Mouse (Mus musculus) cerebellum, adult 2 months (tissue): Measurements from ENCODE around the gene Eif4e1b. TPM values are rescaled to one million over a fixed set of nuclear protein-coding genes. Genes with fewer than 3 reads are reported as not detected.

Experiments
- DNase-seq, 2 experiments: peaks; one replicate each; pipeline ENCODE4 v3.0.0; 2021
- H3K27ac ChIP-seq: fragments of 200-500 bp; 2 replicates; pipeline ENCODE4 v1.5.1; 2012; ENCODE audit warnings: low read length, control low read depth, inconsistent platforms; ENCODE audit not compliant: insufficient read depth
- H3K27me3 ChIP-seq: fragments of 200-500 bp; 2 replicates; pipeline ENCODE4 v1.6.1; 2012; ENCODE audit warnings: inconsistent platforms, mild to moderate bottlenecking, low read length, moderate library complexity; ENCODE audit not compliant: control insufficient read depth, insufficient read depth
- H3K4me1 ChIP-seq: fragments of 200-500 bp; 2 replicates; pipeline ENCODE4 v1.6.1; 2011; ENCODE audit warnings: low read length; ENCODE audit not compliant: control insufficient read depth, insufficient read depth
- H3K4me3 ChIP-seq: fragments of 200-500 bp; replicated peaks from 2 replicates; pipeline ENCODE3; 2011; ENCODE audit warnings: mild to moderate bottlenecking, low read depth, low read length, control low read depth; ENCODE audit not compliant: insufficient read depth
- CTCF ChIP-seq: fragments of 200-500 bp; IDR thresholded peaks from 2 replicates; pipeline ENCODE4 v1.5.1; 2011; ENCODE audit warnings: low read depth, mild to moderate bottlenecking, control low read depth, low read length, moderate library complexity, borderline replicate concordance; ENCODE audit not compliant: insufficient read depth
- POLR2A ChIP-seq: fragments of 200-500 bp; IDR thresholded peaks from 2 replicates; pipeline ENCODE4 v1.6.1; 2011; ENCODE audit warnings: low read length, control low read depth, borderline replicate concordance; ENCODE audit not compliant: insufficient read depth
- WGBS: fragments of 180-500 bp; shearing (Covaris S2); methylation state at CpG from one replicate; pipeline ENCODE4 v1.1.7; 2018; 5-methylcytosine and 5-hydroxymethylcytosine counted together
- polyA plus RNA-seq: library from polyadenylated mRNA; depleted of rRNA; stranded (reverse); fragments of >200 nt; gene quantifications from 2 replicates; pipeline ENCODE4 v1.2.3, GENCODE M21; 2012; rRNA removed

The Eif4e1b gene
- polyA plus RNA-seq, 1 experiment = not detected

DNA sequence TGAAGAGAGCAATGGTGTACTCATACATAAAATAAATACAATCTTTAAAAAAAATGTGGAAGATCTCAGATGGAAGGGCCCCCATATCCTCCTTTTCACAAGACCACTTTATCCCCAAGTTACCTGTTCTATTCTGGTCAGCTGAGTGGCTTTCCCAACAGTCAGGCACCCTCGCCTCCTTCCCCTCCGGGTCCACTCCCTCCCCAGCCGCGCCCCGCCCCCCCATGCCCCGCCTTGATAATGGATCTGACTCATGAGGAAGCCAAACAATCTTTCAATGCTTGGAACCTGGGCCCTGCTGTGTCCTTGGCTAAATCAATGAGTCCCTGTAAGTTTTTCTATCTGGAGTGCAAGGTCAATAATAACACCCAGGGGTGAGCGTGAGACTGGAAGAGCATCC lies 44.2 kb downstream of the Eif4e1b start:
- Histone ChIP-seq H3K4me3 (no peak overlapping the region), H3K4me1 (peaks cover 20% of the 10 kb centered on the region), H3K27me3 (no peaks in the 10 kb centered on the region; the same call in 1 of the 2 replicates), H3K27ac (no peak overlapping the region)
- TF ChIP-seq CTCF (no peak), POLR2A (no peak)
- DNase-seq = no peak
- 73% methylated on average over 7 of the region's 7 CpGs for WGBS

DNA sequence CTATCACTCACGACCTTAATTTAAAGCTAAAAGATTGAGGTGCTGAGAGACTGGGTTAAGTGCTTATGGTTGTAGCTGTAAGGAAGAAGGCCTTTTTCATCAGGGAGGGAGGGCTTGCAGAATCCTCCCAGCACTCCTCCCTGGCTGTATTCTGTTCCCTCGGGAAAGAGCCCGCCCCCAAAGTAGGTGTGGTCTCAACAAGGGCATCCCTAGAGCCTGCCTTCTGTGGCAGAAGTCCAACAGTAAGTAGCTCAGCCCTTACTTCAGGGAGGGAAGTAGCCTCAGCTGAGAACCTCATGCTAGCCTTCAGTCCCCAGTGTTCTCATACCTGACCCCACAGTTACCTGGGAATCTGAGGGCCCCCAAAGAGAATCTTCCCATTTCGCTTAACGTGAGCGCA lies 44.7 kb downstream of the Eif4e1b start:
- TF ChIP-seq POLR2A (no peak), CTCF (no peak)
- no peaks in the 10 kb centered on the region; the same call in 1 of the 2 replicates for H3K27me3 ChIP-seq
- H3K4me3 ChIP-seq = no peak overlapping the region
- WGBS = 70% methylated on average over 6 of the region's 6 CpGs
- no peak for DNase-seq
- H3K27ac ChIP-seq = no peak overlapping the region
- H3K4me1 ChIP-seq = peaks cover 16% of the 10 kb centered on the region

DNA sequence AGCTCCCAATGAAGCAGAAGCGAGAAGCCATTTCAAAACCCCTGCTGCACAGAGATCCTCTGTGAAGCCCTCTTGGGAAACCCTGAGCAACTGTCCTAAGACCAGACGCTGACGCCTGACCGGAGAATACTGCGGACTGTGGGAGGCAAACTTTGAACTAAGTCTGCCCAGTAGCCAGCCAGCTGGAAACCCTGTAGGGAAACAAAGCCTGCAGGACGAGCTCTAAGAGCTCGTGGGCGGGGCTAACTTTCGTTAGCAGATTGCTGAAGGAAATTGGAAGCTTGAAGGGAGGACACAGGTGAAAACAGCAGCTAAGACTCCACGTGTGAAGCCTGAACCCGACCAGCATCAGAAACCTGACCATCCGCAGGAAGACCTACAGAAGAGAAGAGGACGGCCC lies 45.7 kb downstream of the Eif4e1b start:
- H3K4me1 ChIP-seq = peaks cover 6% of the 10 kb centered on the region
- TF ChIP-seq POLR2A = no peak
- TF ChIP-seq CTCF = no peak
- no peaks in the 10 kb centered on the region; the same call in 1 of the 2 replicates for H3K27me3 ChIP-seq
- no peak for DNase-seq
- no peak overlapping the region for H3K4me3 ChIP-seq
- H3K27ac ChIP-seq = no peak overlapping the region
- WGBS = 29% methylated on average over 13 of the region's 13 CpGs

DNA sequence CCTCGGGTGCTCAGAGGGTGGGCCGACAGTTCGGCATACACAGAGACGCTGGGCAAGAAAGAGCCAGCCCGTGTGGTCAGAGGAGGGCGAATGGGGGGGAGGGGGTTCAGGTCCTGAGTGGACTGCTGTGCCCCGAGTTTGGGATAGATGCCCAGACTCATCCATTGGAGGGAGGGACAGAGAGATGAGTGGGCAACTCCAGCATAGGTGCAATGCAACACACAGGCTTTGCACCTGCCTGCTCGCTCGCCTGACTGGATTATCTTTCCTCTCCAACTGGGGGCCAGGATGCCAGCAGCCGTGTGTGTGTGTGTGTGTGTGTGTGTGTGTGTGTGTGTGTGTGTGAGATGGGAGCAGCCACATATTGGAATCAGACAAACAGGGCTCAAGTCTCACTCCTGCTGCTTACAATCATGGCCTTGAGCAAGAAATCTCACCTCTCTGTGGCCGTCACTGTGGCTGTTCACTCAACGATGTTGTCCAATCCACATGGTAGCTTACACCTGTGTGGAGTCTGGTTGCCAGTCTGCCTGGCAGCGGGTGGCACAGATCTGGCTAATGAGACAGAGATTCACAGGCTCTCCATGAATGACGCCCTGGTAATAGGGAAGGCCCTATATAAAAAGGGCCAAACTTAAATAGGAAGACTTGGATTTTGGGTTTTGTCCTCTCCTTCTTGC lies 52.7 kb downstream of the Eif4e1b start:
- Histone ChIP-seq H3K27ac (no peak overlapping the region), H3K27me3 (no peaks in the 10 kb centered on the region), H3K4me3 (no peak overlapping the region), H3K4me1 (peaks cover 15% of the 10 kb centered on the region)
- TF ChIP-seq CTCF (no peak), POLR2A (no peak)
- DNase-seq = peak; percentile 34 to 40
- 49% methylated on average over 14 of the region's 14 CpGs for WGBS

- Histone ChIP-seq H3K4me1 (peaks cover 15% of the 10 kb centered on the region), H3K27ac (no peak overlapping the region), H3K27me3 (no peaks in the 10 kb centered on the region), H3K4me3 (no peak overlapping the region)
- 40% methylated on average over 5 of the region's 5 CpGs for WGBS
- peak in 1 of 2 experiments; percentile 8 for DNase-seq
- no peak for TF ChIP-seq CTCF
- no peak for TF ChIP-seq POLR2A
Observed at GRCm38 (mm10) chr13:54837061-54837460, 53.3 kb downstream of the Eif4e1b start.

DNA sequence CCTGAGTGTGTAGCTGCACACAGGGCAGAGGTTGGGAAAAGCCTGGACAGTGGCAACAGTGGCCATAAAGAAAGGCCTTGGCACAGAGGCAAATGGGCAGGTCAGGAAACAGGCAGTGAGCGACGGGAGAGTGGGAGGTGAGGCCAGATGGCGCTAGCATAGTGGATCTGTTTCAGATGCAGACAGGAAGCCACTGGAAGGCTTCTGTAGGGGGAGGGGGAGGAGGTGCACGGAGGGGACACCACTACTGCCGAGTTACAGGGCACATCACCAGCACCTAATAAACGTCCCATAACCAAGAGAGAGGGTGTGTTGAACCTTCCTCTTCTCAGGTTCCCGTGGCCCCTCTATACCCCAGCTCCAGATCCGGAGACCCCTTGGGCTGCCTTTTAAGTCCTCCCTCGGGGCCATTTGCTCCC lies 53.7 kb downstream of the Eif4e1b start:
- Histone ChIP-seq H3K27ac (no peak overlapping the region), H3K27me3 (no peaks in the 10 kb centered on the region), H3K4me3 (no peak overlapping the region), H3K4me1 (peaks cover 15% of the 10 kb centered on the region)
- no peak for TF ChIP-seq CTCF
- no peak for TF ChIP-seq POLR2A
- WGBS = 10% methylated on average over 9 of the region's 9 CpGs
- DNase-seq = peak; percentile 60 to 73

Other genes starting within 250 kb of the Eif4e1b start
- 199 and 212 TPM in 2 replicates for gene 4833439L19Rik, start 218.6 kb upstream of the Eif4e1b start, polyA plus RNA-seq
- 29.4 and 32.0 TPM in 2 replicates for gene Arl10, start 209.0 kb upstream of the Eif4e1b start, polyA plus RNA-seq
- gene Nop16, start 193.9 kb upstream of the Eif4e1b start, polyA plus RNA-seq = 24.4 and 26.4 TPM in 2 replicates
- 290 and 306 TPM in 2 replicates for gene Higd2a, start 193.8 kb upstream of the Eif4e1b start, polyA plus RNA-seq
- 391 and 435 TPM in 2 replicates for gene Cltb, start 172.7 kb upstream of the Eif4e1b start, polyA plus RNA-seq
- 38.3 and 39.2 TPM in 2 replicates for gene Faf2, start 162.2 kb upstream of the Eif4e1b start, polyA plus RNA-seq
- 91.5 and 99.5 TPM in 2 replicates for gene Rnf44, start 90.1 kb upstream of the Eif4e1b start, polyA plus RNA-seq
- 0.16 and 0.23 TPM in 2 replicates for gene Cdhr2, start 82.5 kb upstream of the Eif4e1b start, polyA plus RNA-seq
- 41.4 and 45.4 TPM in 2 replicates for gene Gprin1, start 34.1 kb upstream of the Eif4e1b start, polyA plus RNA-seq
- 851 and 853 TPM in 2 replicates for gene Sncb, start 17.4 kb upstream of the Eif4e1b start, polyA plus RNA-seq
- gene Tspan17, start 5.4 kb downstream of the Eif4e1b start, polyA plus RNA-seq = 87.9 and 89.8 TPM in 2 replicates
- 37.7 and 41.0 TPM in 2 replicates for gene Unc5a, start 165.4 kb downstream of the Eif4e1b start, polyA plus RNA-seq
- gene Hk3, start 237.4 kb downstream of the Eif4e1b start, polyA plus RNA-seq = 0.67 and 0.74 TPM in 2 replicates